Mouse (Mus musculus) WW6 (cell line): ENCODE measurements around the gene Stk32c.

ENCODE experiments used
- DNase-seq: peaks from one replicate; pipeline ENCODE4 v3.0.0-alpha.2; 2013; ENCODE audit warnings: low read depth, low spot score

Stk32c gene

GRCm38 (mm10) chr7:139212754-139213745 is at the start of gene Stk32c, which contains the start of gene Lrrc27:
Gene Stk32c, minus strand, starts transcription at chr7:139213307.
Gene Lrrc27, plus strand, starts transcription at chr7:139212988.
- peak; percentile 97 for DNase-seq

DNA sequence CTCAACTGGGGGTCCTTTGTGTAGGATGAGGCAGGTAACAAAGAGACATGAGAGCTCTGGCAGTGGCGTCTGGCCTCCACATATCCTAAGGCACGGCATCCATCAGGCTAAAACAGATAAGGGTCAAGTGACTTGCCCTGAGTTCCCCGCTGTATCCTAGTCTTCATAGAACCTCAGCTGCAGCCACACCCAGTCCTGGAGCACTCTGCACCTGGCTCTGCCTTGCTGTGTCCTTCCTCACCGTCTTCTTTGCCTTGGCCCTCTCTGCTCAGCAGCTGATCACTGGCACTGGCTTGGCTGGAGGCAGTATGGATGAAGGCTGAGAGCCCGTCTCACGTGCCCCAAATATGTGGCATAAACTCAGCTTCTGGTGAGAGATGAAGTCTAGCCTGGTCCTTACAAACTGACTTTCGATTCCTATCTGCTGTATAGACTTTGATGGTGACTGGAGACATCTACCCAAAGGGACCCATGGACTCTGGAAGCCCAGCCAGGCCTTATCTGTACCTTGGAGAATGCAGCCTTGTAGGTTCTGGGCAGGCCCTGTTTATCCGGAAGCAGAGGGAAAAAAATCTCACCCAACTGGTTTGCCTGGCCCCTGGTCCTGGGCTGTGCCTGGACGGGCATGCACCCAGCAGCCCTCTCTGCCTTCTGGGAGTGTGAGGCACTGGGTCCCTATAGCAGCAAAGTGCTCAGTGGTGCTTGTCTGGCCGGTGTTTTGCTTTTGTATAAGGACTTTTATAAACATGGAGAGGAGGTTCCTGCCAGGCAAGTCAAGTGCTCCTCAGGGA is 44.8 kb upstream of the Stk32c start:
- no peak for DNase-seq

DNA sequence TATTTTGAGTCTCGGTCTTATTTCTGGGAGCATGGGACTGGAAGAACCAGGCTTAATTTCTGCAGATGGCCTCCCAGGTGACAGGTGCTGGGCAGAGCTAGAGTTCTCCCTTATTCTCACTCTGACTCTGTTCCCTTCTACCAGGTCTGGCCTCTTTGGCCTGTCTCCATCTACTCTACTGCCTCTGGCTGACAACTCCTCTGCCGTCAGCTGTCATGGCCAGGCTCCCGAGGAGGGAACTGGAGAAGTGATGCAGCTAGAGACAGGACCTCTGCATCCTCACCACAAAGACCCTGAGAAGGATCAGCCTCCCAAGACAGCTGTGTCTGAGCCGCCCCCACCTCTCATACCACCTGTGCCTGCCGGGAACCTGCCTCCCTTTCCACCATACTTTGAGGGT is 41.5 kb upstream of the Stk32c start:
- no peak for DNase-seq

DNA sequence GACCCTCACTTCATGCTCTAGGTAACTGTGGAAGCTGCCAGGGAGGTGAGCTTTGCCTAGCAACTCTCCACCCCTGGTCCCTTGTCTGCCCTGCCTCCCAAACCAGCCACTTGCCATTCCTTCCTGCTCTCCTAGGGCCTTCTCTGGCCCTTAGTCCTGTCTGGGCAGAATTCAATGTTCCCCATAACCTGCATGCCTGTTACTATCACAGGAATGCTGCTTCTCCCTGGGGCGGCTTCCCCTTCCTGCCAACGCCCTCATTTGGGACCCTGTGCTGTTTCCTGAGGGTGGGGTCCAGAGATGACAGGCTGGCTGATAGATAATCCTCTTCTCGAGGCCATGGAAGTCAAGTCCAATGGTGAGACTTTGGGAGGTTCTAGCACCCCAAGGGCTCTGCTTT is 40.4 kb upstream of the Stk32c start:
- DNase-seq: no peak

DNA sequence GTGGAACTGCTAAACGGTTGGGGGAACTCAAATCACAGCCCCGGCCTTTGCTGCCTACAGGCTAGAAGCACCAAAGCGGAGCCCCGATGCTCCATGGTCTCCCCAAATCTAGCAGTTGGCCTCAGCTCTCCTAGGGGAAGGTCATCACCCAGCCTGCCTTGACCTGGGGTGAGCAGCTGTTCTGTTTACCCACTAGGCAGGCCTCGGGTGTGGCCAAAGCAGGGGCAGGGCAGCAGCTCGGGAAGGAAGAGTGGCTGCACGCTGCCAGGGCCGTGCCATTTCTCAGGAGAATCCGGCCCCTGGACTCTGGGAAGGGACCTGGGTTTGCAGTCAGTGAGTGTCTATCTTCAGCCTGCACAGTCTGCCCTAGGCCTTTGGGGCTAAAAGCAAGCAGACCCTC is 39.9 kb upstream of the Stk32c start:
- DNase-seq: no peak

GRCm38 (mm10) chr7:139252566-139252965 is 39.5 kb upstream of the Stk32c start:
- DNase-seq: no peak

DNA sequence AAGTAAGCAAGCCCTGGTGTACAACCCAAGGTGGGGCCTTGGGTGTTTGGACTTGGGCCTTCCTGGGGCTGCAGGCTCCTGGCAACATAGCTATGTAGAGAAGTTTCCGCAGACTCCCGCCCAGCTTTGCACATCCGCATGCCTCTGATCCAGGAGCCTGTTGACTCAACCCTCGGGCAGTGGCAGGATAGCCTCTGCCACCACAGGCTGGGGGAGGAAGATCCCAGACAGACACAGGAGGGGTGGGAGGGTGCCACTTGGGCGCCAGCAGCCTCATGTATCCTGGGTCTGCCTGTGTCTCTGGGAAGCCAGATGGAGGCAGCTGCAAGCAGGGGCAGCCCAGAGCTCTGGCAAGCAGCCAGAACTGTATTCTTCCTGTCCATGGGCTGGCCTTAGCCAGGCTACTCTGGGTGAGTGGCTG is 38.8 kb upstream of the Stk32c start:
- no peak for DNase-seq

- no peak for DNase-seq
These were observed 36.5 kb upstream of the Stk32c start for GRCm38 (mm10) chr7:139249406-139250210.

DNA sequence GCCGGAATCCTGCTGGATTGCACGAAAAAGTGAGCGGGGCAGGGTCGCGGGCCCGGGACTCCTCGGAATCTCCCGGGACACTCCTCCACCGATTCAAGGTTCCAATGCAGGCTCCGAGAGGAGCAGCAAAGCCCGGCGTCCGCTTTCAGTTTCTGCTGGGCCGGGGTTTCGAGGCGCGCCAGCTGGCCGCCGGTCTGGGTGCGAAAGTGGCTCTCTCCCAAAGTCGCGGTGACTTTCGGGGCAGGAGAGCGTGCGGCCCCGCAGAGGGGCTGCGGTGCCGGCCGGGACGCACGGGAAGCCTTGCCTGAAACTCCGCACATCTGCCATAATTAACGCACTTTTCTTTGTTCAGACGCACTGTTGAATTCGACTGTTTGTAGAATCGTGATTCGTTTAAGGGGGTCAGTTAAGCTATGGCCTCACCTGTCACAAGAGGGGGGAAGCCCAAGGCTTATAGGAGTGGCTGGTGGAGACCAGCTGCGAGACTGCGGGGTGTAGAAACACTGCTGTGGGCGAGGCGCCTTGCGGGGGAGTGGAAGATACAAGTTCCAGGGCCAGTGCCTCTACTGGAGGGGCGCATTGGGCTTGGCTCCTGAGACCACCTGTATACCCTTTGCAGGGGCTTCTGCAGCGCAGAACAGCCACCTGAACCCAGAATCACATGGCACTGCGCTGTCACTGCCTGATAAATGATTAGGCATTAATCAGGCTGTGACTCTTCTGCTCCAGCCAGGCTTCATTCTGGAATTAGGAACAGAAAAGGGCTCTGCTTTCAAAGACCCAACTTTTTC is 35.7 kb upstream of the Stk32c start:
- no peak for DNase-seq

DNA sequence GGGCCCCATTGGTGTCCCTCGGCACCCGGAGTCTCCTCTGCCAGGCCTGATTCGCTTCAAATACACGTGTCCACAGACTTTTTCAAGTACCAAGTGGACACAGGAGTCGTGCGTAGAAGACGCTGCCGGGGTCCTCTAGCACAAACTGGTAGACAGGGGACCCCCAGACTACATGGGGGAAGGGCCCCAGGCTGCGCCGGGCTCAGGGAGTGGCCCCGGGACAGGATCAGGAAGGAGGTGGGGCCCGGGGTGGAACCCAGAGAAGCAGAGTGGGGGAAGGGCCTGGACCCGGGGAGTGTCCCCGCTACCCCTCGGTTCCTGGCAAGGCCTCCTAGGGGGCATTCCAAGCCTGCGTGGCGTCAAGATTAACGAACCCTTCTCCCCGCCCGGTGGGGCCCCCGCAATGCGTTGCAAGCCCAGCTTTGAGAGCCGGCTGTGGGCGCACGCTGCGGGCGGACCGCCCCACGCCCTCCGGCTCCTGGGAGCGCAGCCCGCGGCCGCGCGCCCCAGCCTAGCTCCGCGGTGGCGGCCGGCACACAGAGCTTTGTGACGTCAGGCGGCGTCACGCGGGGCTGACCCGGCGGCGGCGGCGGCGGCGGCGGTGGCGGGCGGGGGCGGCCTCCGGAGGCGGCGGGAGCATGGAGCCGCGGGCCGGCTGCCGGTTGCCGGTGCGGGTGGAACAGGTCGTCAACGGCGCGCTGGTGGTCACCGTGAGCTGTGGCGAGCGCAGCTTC is 34.9 kb upstream of the Stk32c start, which contains the start of gene Pwwp2b:
Gene Pwwp2b (plus strand): TSS at position 602 of the 734 bp plus-strand sequence.
- DNase-seq: no peak

GRCm38 (mm10) chr7:139246931-139247880 is 34.1 kb upstream of the Stk32c start:
- no peak for DNase-seq

DNA sequence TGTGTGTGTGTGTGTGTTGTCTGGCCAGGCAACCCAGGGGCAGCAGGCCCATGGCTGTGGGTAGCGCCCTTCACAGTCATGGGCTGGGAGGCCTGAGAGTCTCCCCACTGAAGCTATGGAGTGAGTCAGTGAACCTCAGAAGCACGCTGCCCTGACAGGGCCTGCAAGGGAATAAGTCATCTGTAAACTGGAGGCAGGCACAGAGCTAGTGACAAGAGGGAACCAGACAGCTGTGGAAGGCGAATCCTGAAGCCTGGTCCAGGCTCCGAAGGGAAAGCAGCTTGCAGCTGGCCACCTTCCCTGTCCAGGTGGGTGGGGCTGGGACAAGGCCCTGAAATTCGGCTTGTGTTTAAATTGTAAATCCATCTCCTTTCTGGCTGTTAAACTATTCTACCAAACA is 33.0 kb upstream of the Stk32c start:
- no peak for DNase-seq

- DNase-seq: no peak
These were observed 26.3 kb upstream of the Stk32c start for GRCm38 (mm10) chr7:139239432-139239831.

- DNase-seq: no peak
These were observed 22.7 kb upstream of the Stk32c start for GRCm38 (mm10) chr7:139235651-139236358.

GRCm38 (mm10) chr7:139234426-139235188 is 21.5 kb upstream of the Stk32c start:
- DNase-seq: peak; percentile 48

DNA sequence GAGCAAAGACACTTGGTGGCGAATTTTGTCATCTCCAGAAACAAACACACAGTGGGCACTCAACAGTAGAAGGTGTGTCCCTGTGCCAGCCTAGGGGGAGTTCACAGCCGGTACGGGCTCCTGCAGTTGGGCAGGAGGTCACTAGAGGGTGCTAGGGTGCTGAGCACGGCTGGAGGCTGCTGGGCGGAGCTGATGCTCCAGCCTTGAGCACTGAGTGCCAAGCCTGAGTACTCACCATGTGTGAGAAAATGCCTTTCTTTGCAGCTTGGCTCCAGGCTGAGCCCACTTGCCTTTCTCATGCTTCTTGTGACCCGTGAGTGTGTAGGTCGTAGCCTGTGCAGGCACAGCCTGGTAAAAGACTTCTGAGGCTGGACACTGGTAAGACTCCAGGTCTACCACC is 20.6 kb upstream of the Stk32c start:
- DNase-seq: peak; percentile 62

- no peak for DNase-seq
These were observed 17.1 kb upstream of the Stk32c start for GRCm38 (mm10) chr7:139230241-139230640.
